Mouse (Mus musculus) ES-E14 (cell line): ENCODE measurements around the gene Serpine3. TPM values are rescaled to one million over a fixed set of nuclear protein-coding genes. Genes with fewer than 3 reads are reported as not detected.

Experiments
- DNase-seq: peaks from one replicate; pipeline ENCODE4 v3.0.0-alpha.2; 2013; ENCODE audit warnings: low read depth, low spot score
- H3K27ac ChIP-seq: 2 replicates; pipeline ENCODE4 v1.5.1; 2012; ENCODE audit warnings: low read depth, mild to moderate bottlenecking, low read length, moderate library complexity, mixed read lengths; ENCODE audit not compliant: poor library complexity, insufficient read depth, severe bottlenecking
- H3K36me3 ChIP-seq: 2 replicates; pipeline ENCODE4 v1.6.1; 2012; ENCODE audit warnings: mild to moderate bottlenecking, low read length, moderate library complexity, mixed read lengths; ENCODE audit not compliant: control insufficient read depth, poor library complexity, insufficient read depth, severe bottlenecking
- H3K4me1 ChIP-seq, 2 experiments: fragments of 150-350 bp in 1 of 2; sonication (generic) in 1 of 2; 2 replicates each; pipeline ENCODE4 v1.6.1; 2012; ENCODE audit warnings: low read length in 2 of 2, mild to moderate bottlenecking in 1 of 2, mixed read lengths in 1 of 2; ENCODE audit not compliant: control insufficient read depth in 2 of 2, insufficient read depth in 2 of 2, poor library complexity in 1 of 2
- H3K4me3 ChIP-seq, 2 experiments: fragments of 150-350 bp in 1 of 2; sonication (generic) in 1 of 2; 2 replicates each; pipeline ENCODE4 v1.5.1; 2012; ENCODE audit warnings: low read length in 2 of 2, low read depth in 1 of 2, mild to moderate bottlenecking in 1 of 2, mixed read lengths in 1 of 2; ENCODE audit not compliant: insufficient read depth in 1 of 2, poor library complexity in 1 of 2, severe bottlenecking in 1 of 2
- H3K9ac ChIP-seq: 2 replicates; pipeline ENCODE4 v1.6.1; 2012; ENCODE audit warnings: low read depth, mild to moderate bottlenecking, low read length, mixed read lengths; ENCODE audit not compliant: poor library complexity, insufficient read depth, severe bottlenecking
- H3K9me3 ChIP-seq: fragments of 150-350 bp; sonication (generic); 2 replicates; pipeline ENCODE4 v1.6.1; 2012; ENCODE audit warnings: low read depth, mild to moderate bottlenecking, low read length; ENCODE audit not compliant: control insufficient read depth, insufficient read depth
- CHD2 ChIP-seq: IDR thresholded peaks from 2 replicates; pipeline ENCODE4 v1.6.1; 2014; ENCODE audit warnings: mild to moderate bottlenecking, low read depth, low read length, inconsistent platforms
- HCFC1 ChIP-seq: IDR thresholded peaks from 2 replicates; pipeline ENCODE4 v1.6.1; 2012; ENCODE audit warnings: low read length, inconsistent platforms, borderline replicate concordance; ENCODE audit not compliant: insufficient read depth
- MAFK ChIP-seq: IDR thresholded peaks from 2 replicates; pipeline ENCODE4 v1.6.1; 2014; ENCODE audit warnings: mild to moderate bottlenecking, low read depth, low read length, inconsistent platforms; ENCODE audit not compliant: insufficient read depth
- ZC3H11A ChIP-seq: IDR thresholded peaks from 2 replicates; pipeline ENCODE4 v1.6.1; 2012; ENCODE audit warnings: low read depth, mild to moderate bottlenecking, inconsistent platforms, low read length, borderline replicate concordance
- ZNF384 ChIP-seq: IDR thresholded peaks from 2 replicates; pipeline ENCODE4 v1.6.1; 2012; ENCODE audit warnings: low read depth, low read length, inconsistent platforms
- in situ Hi-C, 2 experiments: fragments of 600-800 bp; cut with MboI; formaldehyde crosslinking; loops; one replicate each; pipeline ENCODE4 v1.15.1; 2025; ENCODE audit warnings: low sequenced_read_pairs in 2 of 2, inconsistent platforms in 1 of 2; ENCODE audit not compliant: unreplicated experiment in 2 of 2
- total RNA-seq: library from RNA; depleted of rRNA; stranded (reverse); fragments of 300-350 nt; gene quantifications from 2 replicates; pipeline ENCODE4 v1.2.3, GENCODE M21; 2012

Gene Serpine3
- total RNA-seq, 1 experiment: not detected

GRCm38 (mm10) chr14:62648405-62648804 is 15.1 kb upstream of the Serpine3 start:
- no peaks in the 10 kb centered on the region for H3K36me3 ChIP-seq
- H3K27ac ChIP-seq: no peak overlapping the region
- DNase-seq: no peak
- no peak overlapping the region for H3K9ac ChIP-seq
- H3K4me3 ChIP-seq: no peak overlapping the region
- no peaks in the 10 kb centered on the region for H3K4me1 ChIP-seq
- TF ChIP-seq MAFK: no peak
- TF ChIP-seq ZC3H11A: no peak
- no peak for TF ChIP-seq CHD2
- TF ChIP-seq HCFC1: no peak
- TF ChIP-seq ZNF384: no peak
- no peaks in the 10 kb centered on the region for H3K9me3 ChIP-seq
- in situ Hi-C loops: no loop called here

GRCm38 (mm10) chr14:62650376-62650775 is 13.1 kb upstream of the Serpine3 start:
- no peaks in the 10 kb centered on the region for H3K4me1 ChIP-seq
- in situ Hi-C loops: no loop called here
- no peak for DNase-seq

GRCm38 (mm10) chr14:62651771-62652170 is 11.7 kb upstream of the Serpine3 start:
- H3K27ac ChIP-seq: no peak overlapping the region
- no peak overlapping the region for H3K9ac ChIP-seq
- no peaks in the 10 kb centered on the region for H3K36me3 ChIP-seq
- H3K9me3 ChIP-seq: no peaks in the 10 kb centered on the region
- TF ChIP-seq MAFK (no peak), CHD2 (no peak), ZNF384 (no peak), ZC3H11A (no peak), HCFC1 (no peak)
- no peak for DNase-seq
- in situ Hi-C loops: no loop called here
- H3K4me1 ChIP-seq: no peaks in the 10 kb centered on the region
- H3K4me3 ChIP-seq: no peak overlapping the region

More at GRCm38 (mm10) chr14:62650376-62650775, 13.1 kb upstream of the Serpine3 start:
- H3K9me3 ChIP-seq: no peaks in the 10 kb centered on the region
- TF ChIP-seq MAFK (no peak), ZC3H11A (no peak)
- H3K4me3 ChIP-seq: no peak overlapping the region
- no peak overlapping the region for H3K9ac ChIP-seq
- no peaks in the 10 kb centered on the region for H3K36me3 ChIP-seq
- no peak overlapping the region for H3K27ac ChIP-seq

- Histone ChIP-seq H3K36me3 (no peaks in the 10 kb centered on the region), H3K27ac (no peak overlapping the region), H3K4me3 (no peak overlapping the region), H3K4me1 (no peaks in the 10 kb centered on the region), H3K9ac (no peak overlapping the region), H3K9me3 (no peaks in the 10 kb centered on the region)
- DNase-seq: no peak
- in situ Hi-C loops: no loop called here
- TF ChIP-seq HCFC1 (no peak), MAFK (no peak), ZC3H11A (no peak), ZNF384 (no peak), CHD2 (no peak)
These were observed 7.5 kb upstream of the Serpine3 start for GRCm38 (mm10) chr14:62655996-62656395.

GRCm38 (mm10) chr14:62657469-62657868 is 6.0 kb upstream of the Serpine3 start:
- H3K27ac ChIP-seq: no peak overlapping the region
- H3K36me3 ChIP-seq: no peaks in the 10 kb centered on the region
- DNase-seq: no peak
- no peak overlapping the region for H3K4me3 ChIP-seq
- in situ Hi-C loops: no loop called here
- H3K4me1 ChIP-seq: no peaks in the 10 kb centered on the region
- no peaks in the 10 kb centered on the region for H3K9me3 ChIP-seq
- H3K9ac ChIP-seq: no peak overlapping the region
- no peak for TF ChIP-seq ZNF384
- no peak for TF ChIP-seq ZC3H11A
- no peak for TF ChIP-seq CHD2
- TF ChIP-seq HCFC1: no peak
